Mouse (Mus musculus): ENCODE results near the gene Ivd. TPM values are rescaled to one million over a fixed set of nuclear protein-coding genes. Genes with fewer than 3 reads are reported as not detected.

Gene Ivd
- polyA plus RNA-seq (2017; shearing (Covaris generic)) = 10 to 100 TPM; 60.4 to 62.3 TPM

GRCm38 (mm10) chr2:118861454-118862339 is at the start of gene Ivd:
Gene Ivd, plus strand, starts transcription at chr2:118861954.

GRCm38 (mm10) chr2:118813981-118814836 is 47.5 kb upstream of the Ivd start, which contains the start of gene Knstrn:
Gene Knstrn, plus strand, starts transcription at chr2:118814003.

GRCm38 (mm10) chr2:118899981-118900825 is 38.4 kb downstream of the Ivd start, which contains the start of gene Bahd1:
Gene Bahd1, plus strand, starts transcription at chr2:118900377.

GRCm38 (mm10) chr2:118926361-118926997 is 64.7 kb downstream of the Ivd start, which contains the start of gene Chst14:
Gene Chst14, plus strand, starts transcription at chr2:118926496.

Other genes with a start within 250 kb of the Ivd start
- 1 to 10 TPM in 1 of 2 experiments, under 1 TPM in 1; 0.98 to 4.6 TPM for gene Pak6, start 198.7 kb upstream of the Ivd start, polyA plus RNA-seq (2017; shearing (Covaris generic))
- gene Ankrd63, start 158.0 kb upstream of the Ivd start, polyA plus RNA-seq (2017; shearing (Covaris generic)) = not detected
- 10 to 100 TPM; 43.8 to 46.0 TPM for gene Plcb2, start 133.5 kb upstream of the Ivd start, polyA plus RNA-seq (2017; shearing (Covaris generic))
- 10 to 100 TPM; 11.0 to 14.9 TPM for gene Inafm2, start 116.2 kb upstream of the Ivd start, polyA plus RNA-seq (2017; shearing (Covaris generic))
- gene Ccdc9b, start 99.3 kb upstream of the Ivd start, polyA plus RNA-seq (2017; shearing (Covaris generic)) = under 1 TPM in 1 of 2 experiments, not detected in 1; 0.07 TPM
- gene Phgr1, start 89.2 kb upstream of the Ivd start, polyA plus RNA-seq (2017; shearing (Covaris generic)) = not detected
- 1 to 10 TPM in 1 of 2 experiments, under 1 TPM in 1; 0.18 to 4.6 TPM for gene Disp2, start 82.2 kb upstream of the Ivd start, polyA plus RNA-seq (2017; shearing (Covaris generic))
- 10 to 100 TPM in 1 of 2 experiments, 1 to 10 TPM in 1; 9.2 to 14.6 TPM for gene Knstrn, start 48.0 kb upstream of the Ivd start, polyA plus RNA-seq (2017; shearing (Covaris generic))
- gene Bahd1, start 38.4 kb downstream of the Ivd start, polyA plus RNA-seq (2017; shearing (Covaris generic)) = 10 to 100 TPM; 18.1 to 22.5 TPM
- gene Chst14, start 64.5 kb downstream of the Ivd start, polyA plus RNA-seq (2017; shearing (Covaris generic)) = 1 to 10 TPM; 4.5 to 7.9 TPM
- gene Ccdc32, start 167.4 kb downstream of the Ivd start, polyA plus RNA-seq (2017; shearing (Covaris generic)) = 10 to 100 TPM; 20.8 to 30.6 TPM
- 1 to 10 TPM; 1.2 to 3.8 TPM for gene Rpusd2, start 172.8 kb downstream of the Ivd start, polyA plus RNA-seq (2017; shearing (Covaris generic))
- gene Knl1, start 185.2 kb downstream of the Ivd start, polyA plus RNA-seq (2017; shearing (Covaris generic)) = under 1 TPM; 0.52 to 0.94 TPM

All from inflammation-experienced regulatory T-cells (primary cell).